Mouse (Mus musculus) cortical plate, adult 2 months (tissue): ENCODE data around the gene Irak3.

Experiments used
- CTCF ChIP-seq: fragments of 200-500 bp; IDR thresholded peaks from 2 replicates; pipeline ENCODE4 v1.5.1; 2011; ENCODE audit warnings: mild to moderate bottlenecking, control low read depth, low read length; ENCODE audit not compliant: insufficient read depth; ENCODE audit errors: extremely low read depth
- POLR2A ChIP-seq: fragments of 200-500 bp; IDR thresholded peaks from 2 replicates; pipeline ENCODE4 v1.6.1; 2011; ENCODE audit warnings: mild to moderate bottlenecking, low read length, control low read depth; ENCODE audit not compliant: insufficient read depth; ENCODE audit errors: extremely low read depth

DNA sequence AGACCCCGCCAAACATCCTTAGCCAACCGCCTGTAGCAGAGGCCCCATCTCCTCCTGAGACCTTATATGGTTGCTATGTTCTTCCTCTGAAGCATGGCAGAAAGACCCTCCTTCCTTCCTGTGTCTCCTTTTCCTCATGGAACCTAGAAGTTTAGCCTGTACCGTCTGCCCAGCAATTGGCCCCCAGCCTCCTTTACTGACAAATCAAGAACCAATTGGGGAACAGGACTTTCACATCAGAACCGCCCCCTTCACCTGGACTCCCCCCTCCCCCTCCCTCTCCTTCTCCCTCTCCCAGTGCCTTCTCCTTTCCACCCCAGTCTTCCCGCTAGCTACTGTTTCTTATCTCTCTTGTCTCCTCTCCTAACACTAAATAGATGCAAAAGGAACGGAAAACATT, 37.5 kb upstream of the Irak3 start:
- TF ChIP-seq POLR2A (no peak), CTCF (no peak)
